Comparison of ENCODE assay signal across 13 mouse cellular contexts in the genomic region with DNA sequence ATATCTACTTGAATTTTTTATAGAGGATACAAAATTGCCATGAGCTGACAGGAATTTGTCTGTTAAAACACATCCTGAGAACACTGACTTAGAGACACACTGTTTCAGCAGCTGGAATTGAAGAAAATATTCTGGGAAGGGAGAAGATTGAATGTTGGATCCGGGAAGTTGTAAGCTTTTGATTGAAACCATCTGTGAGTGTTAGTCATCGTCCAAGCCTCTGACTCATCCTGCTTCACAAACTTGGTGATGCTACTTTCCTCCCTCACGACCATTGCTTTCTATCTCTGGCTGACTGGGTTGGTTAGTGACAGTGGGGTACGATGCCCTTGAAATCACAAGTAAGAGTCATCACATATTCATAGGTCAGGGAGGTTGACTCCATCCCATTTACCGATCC.
DNase-seq lines count a peak whose midpoint lies in the region; ATAC-seq and TF ChIP-seq lines count a peak whose summit lies in the region.
"Had no signal": no experiment of that assay in that cellular context is flagged by ENCODE, and none has a peak within 500 bp of the region (broad histone marks: within the 10 kb centered on the region; RNA-seq: fewer than 3 reads in every experiment).

No protein-coding gene starts in this region.

- no peak overlapping the region for H3K27ac ChIP-seq in lung, postnatal 0 days (ENCODE audit: low read length)
- peak overlapping the region; percentile 76 for H3K27ac ChIP-seq in embryonic fibroblast, embryonic 13.5 days (ENCODE audit: insufficient read depth, low read length)
- H3K27ac ChIP-seq in stomach, embryonic 16.5 days (ENCODE audit: low read length), result no peak overlapping the region

- no peak for TF ChIP-seq CTCF in lung, postnatal 0 days (IDR thresholded peaks at IDR 0.05)
- TF ChIP-seq CTCF in embryonic fibroblast, embryonic 13.5 days (IDR thresholded peaks at IDR 0.05; ENCODE audit: borderline replicate concordance, insufficient read depth, low read length), result no peak

- DNase-seq in heart, adult 11 months, result peak; percentile 91
- DNase-seq in heart, postnatal 4 days, result no peak
- peak; percentile 21 for DNase-seq in lung, postnatal 0 days (ENCODE audit: low spot score)
- no peak for DNase-seq in lung, postnatal 14 days
- DNase-seq in cerebellum, adult 8-10 months, result no peak
- DNase-seq: adrenal gland, postnatal 25 days; cerebellum, adult 11 months; kidney, postnatal 10 days had no signal

- no peak for TF ChIP-seq EP300 in lung, postnatal 0 days (IDR thresholded peaks at IDR 0.05)

- H3K9me3 ChIP-seq in lung, postnatal 0 days (ENCODE audit: low read length), result no peaks in the 10 kb centered on the region
- no peaks in the 10 kb centered on the region for H3K9me3 ChIP-seq in stomach, embryonic 16.5 days (replicated peaks; ENCODE audit: control insufficient read depth, low read length)

- no peak overlapping the region for H3K4me3 ChIP-seq in lung, postnatal 0 days (ENCODE audit: low read depth, low read length)
- no peak overlapping the region for H3K4me3 ChIP-seq in embryonic fibroblast, embryonic 13.5 days (ENCODE audit: insufficient read depth, low read length)
- H3K4me3 ChIP-seq in stomach, embryonic 16.5 days (replicated peaks; ENCODE audit: low read length), result no peak overlapping the region

- 71% methylated on average over 5 of the region's 5 CpGs for WGBS in lung, postnatal 0 days
- 60% methylated on average over 5 of the region's 5 CpGs for WGBS in stomach, embryonic 16.5 days

- H3K9ac ChIP-seq in lung, postnatal 0 days (replicated peaks; ENCODE audit: low read depth), result no peak overlapping the region
- no peak overlapping the region for H3K9ac ChIP-seq in stomach, embryonic 16.5 days (ENCODE audit: low read length)

- no peaks in the 10 kb centered on the region for H3K27me3 ChIP-seq in lung, postnatal 0 days (replicated peaks; ENCODE audit: insufficient read depth, low read length)
- H3K27me3 ChIP-seq in stomach, embryonic 16.5 days (ENCODE audit: control insufficient read depth, insufficient read depth, low read length), result no peaks in the 10 kb centered on the region

- no peak overlapping the region for H3K4me2 ChIP-seq in lung, postnatal 0 days (replicated peaks; ENCODE audit: low read depth, low read length)
- no peak overlapping the region for H3K4me2 ChIP-seq in stomach, embryonic 16.5 days (ENCODE audit: low read depth, low read length)
- H3K4me2 ChIP-seq: heart, embryonic 11.5 days; liver, embryonic 11.5 days had no signal

- ATAC-seq in lung, postnatal 0 days, result no peak
- ATAC-seq in stomach, embryonic 16.5 days (ENCODE audit: insufficient read depth, low FRiP score), result 0 out of 2 replicates have a peak, but pooled peaks have one; percentile 25
- ATAC-seq: hindbrain, embryonic 16.5 days had no signal

- no peaks in the 10 kb centered on the region for H3K4me1 ChIP-seq in lung, postnatal 0 days (ENCODE audit: insufficient read depth, low read depth, low read length)
- peaks cover 2% of the 10 kb centered on the region for H3K4me1 ChIP-seq in embryonic fibroblast, embryonic 13.5 days (ENCODE audit: control insufficient read depth, insufficient read depth, low read length)
- no peaks in the 10 kb centered on the region for H3K4me1 ChIP-seq in stomach, embryonic 16.5 days (ENCODE audit: control insufficient read depth, insufficient read depth, low read length)

- H3K36me3 ChIP-seq in lung, postnatal 0 days (ENCODE audit: insufficient read depth, low read length), result no peaks in the 10 kb centered on the region
- H3K36me3 ChIP-seq in stomach, embryonic 16.5 days (ENCODE audit: control insufficient read depth, insufficient read depth, low read length), result no peaks in the 10 kb centered on the region

- TF ChIP-seq POLR2A in embryonic fibroblast, embryonic 13.5 days (IDR thresholded peaks at IDR 0.05; ENCODE audit: low read depth, low read length), result no peak

Comparison
In these comparisons a context has a peak if more than half of its experiments do, and no peak if none do; other contexts are left out.
1. DNase-seq: peak in heart, adult 11 months (single experiment) and lung, postnatal 0 days (single experiment); none in heart, postnatal 4 days (single experiment), lung, postnatal 14 days (single experiment) and cerebellum, adult 8-10 months (single experiment).